Mouse (Mus musculus): Measurements from ENCODE around the gene Btbd35f19. TPM values are rescaled to one million over a fixed set of nuclear protein-coding genes. Genes with fewer than 3 reads are reported as not detected.

Btbd35f19 gene
- polyA plus RNA-seq (2014; fragmentation: Illumina TruSeq; extraction: RNeasy Lipid Tissue Mini Kit (QIAGEN cat#74804); ENCODE audit: low read depth, low replicate concordance) = not detected

DNA sequence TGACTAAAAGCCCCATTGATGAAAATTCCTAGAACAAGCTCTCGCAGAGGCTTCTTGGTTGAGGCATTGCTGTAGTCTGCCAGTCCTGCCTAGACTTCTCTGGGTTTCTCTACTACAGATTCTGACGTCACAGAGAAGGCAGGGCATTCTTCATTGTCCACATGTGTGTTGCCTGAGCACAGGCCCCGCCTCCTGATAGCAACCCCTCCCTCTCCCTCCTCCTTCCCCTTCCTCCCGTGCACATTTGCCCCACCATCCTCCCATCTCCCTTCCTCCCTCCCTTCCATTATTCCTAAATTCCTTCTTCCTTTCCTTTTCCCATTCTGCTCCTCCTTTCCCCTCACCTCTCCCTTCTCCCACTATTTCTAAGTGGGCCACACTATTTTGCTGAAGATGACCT is at the start of gene Btbd35f19:
TSS of gene Btbd35f19 (minus strand) at position 101 of the 400 bp plus-strand sequence.

DNA sequence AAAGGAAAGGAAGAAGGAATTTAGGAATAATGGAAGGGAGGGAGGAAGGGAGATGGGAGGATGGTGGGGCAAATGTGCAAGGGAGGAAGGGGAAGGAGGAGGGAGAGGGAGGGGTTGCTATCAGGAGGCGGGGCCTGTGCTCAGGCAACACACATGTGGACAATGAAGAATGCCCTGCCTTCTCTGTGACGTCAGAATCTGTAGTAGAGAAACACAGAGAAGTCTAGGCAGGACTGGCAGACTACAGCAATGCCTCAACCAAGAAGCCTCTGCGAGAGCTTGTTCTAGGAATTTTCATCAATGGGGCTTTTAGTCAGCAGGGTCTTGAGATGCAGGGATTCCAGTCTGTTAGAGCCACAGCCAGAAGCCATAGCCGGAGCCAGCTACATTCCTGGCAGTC is 47.6 kb downstream of the Btbd35f19 start, which contains the start of gene Btbd35f26:
TSS of gene Btbd35f26 (plus strand) at position 301 of the 400 bp plus-strand sequence.

Other genes with a start within 250 kb of the Btbd35f19 start
- gene Spin2f, start 130.0 kb downstream of the Btbd35f19 start, polyA plus RNA-seq (2014; fragmentation: Illumina TruSeq; extraction: RNeasy Lipid Tissue Mini Kit (QIAGEN cat#74804); ENCODE audit: low read depth, low replicate concordance) = not detected
- gene Btbd35f26, start 47.5 kb downstream of the Btbd35f19 start, polyA plus RNA-seq (2014; fragmentation: Illumina TruSeq; extraction: RNeasy Lipid Tissue Mini Kit (QIAGEN cat#74804); ENCODE audit: low read depth, low replicate concordance) = not detected
- not detected for gene Gm21883, start 190.4 kb upstream of the Btbd35f19 start, polyA plus RNA-seq (2014; fragmentation: Illumina TruSeq; extraction: RNeasy Lipid Tissue Mini Kit (QIAGEN cat#74804); ENCODE audit: low read depth, low replicate concordance)
- gene Spin2e, start 235.0 kb upstream of the Btbd35f19 start, polyA plus RNA-seq (2014; fragmentation: Illumina TruSeq; extraction: RNeasy Lipid Tissue Mini Kit (QIAGEN cat#74804); ENCODE audit: low read depth, low replicate concordance) = not detected

Measured in adrenal gland, adult 10 weeks (tissue).